Mouse (Mus musculus) cerebellum, adult 2 months (tissue): ENCODE data around the gene Zfp629. TPM values are rescaled to one million over a fixed set of nuclear protein-coding genes. Genes with fewer than 3 reads are reported as not detected.

ENCODE experiments used
- DNase-seq, 2 experiments: peaks; one replicate each; pipeline ENCODE4 v3.0.0; 2021
- H3K27ac ChIP-seq: fragments of 200-500 bp; 2 replicates; pipeline ENCODE4 v1.5.1; 2012; ENCODE audit warnings: low read length, control low read depth, inconsistent platforms; ENCODE audit not compliant: insufficient read depth
- H3K27me3 ChIP-seq: fragments of 200-500 bp; 2 replicates; pipeline ENCODE4 v1.6.1; 2012; ENCODE audit warnings: inconsistent platforms, mild to moderate bottlenecking, low read length, moderate library complexity; ENCODE audit not compliant: control insufficient read depth, insufficient read depth
- H3K4me1 ChIP-seq: fragments of 200-500 bp; 2 replicates; pipeline ENCODE4 v1.6.1; 2011; ENCODE audit warnings: low read length; ENCODE audit not compliant: control insufficient read depth, insufficient read depth
- H3K4me3 ChIP-seq: fragments of 200-500 bp; replicated peaks from 2 replicates; pipeline ENCODE3; 2011; ENCODE audit warnings: mild to moderate bottlenecking, low read depth, low read length, control low read depth; ENCODE audit not compliant: insufficient read depth
- CTCF ChIP-seq: fragments of 200-500 bp; IDR thresholded peaks from 2 replicates; pipeline ENCODE4 v1.5.1; 2011; ENCODE audit warnings: low read depth, mild to moderate bottlenecking, control low read depth, low read length, moderate library complexity, borderline replicate concordance; ENCODE audit not compliant: insufficient read depth
- POLR2A ChIP-seq: fragments of 200-500 bp; IDR thresholded peaks from 2 replicates; pipeline ENCODE4 v1.6.1; 2011; ENCODE audit warnings: low read length, control low read depth, borderline replicate concordance; ENCODE audit not compliant: insufficient read depth
- WGBS: fragments of 180-500 bp; shearing (Covaris S2); methylation state at CpG from one replicate; pipeline ENCODE4 v1.1.7; 2018; 5-methylcytosine and 5-hydroxymethylcytosine counted together
- polyA plus RNA-seq: library from polyadenylated mRNA; depleted of rRNA; stranded (reverse); fragments of >200 nt; gene quantifications from 2 replicates; pipeline ENCODE4 v1.2.3, GENCODE M21; 2012; rRNA removed

Gene Zfp629
- polyA plus RNA-seq, 1 experiment, result 22.7 TPM

DNA sequence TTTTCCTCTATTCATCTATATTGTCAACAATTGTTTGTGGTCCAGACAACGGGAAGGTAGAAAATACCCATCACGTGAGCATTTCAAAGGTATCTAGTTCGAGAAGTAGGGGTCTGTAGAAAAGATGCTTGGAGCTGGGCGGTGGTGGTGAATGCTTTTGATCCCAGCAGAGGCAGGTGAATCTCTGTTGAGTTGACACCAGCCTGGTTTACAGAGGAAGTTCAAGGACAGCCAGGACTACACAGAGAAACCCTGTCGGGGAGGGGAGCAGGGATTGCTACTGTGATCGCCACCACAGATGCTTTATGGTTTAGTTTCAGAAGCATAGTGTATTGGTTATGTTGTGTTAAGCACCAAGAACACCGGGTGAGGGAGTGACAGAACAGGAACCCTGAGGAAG, 41.5 kb downstream of the Zfp629 start:
- H3K27ac ChIP-seq, result peak overlapping the region; percentile 68; the same call in 1 of the 2 replicates

DNA sequence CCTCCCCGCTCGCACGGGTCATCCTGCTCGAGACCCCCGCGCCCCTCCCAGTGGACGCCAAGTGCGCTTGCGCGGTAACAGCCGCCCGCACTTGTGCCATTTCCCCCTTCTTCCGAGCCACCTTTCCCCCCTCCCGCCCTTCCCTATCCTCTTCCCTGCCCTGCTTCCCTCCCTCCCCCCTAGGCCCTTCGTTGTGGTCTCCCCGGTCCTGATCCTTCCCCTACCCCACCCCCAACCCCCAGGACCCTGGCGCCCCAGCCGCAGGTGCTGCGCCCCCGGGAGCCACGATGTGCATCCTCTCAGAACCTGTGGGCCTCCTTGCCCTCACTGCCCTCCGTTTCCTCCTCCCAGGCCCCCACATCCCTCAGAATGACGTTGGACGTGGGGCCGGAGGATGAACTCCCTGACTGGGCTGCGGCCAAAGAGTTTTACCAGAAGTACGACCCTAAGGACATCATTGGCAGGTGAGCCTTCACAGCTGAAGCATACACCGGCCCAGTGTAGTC, 42.0 kb downstream of the Zfp629 start:
- Histone ChIP-seq H3K27ac (peak overlapping the region; percentile 68), H3K4me3 (peak overlapping the region; percentile 73), H3K4me1 (peaks cover 5% of the 10 kb centered on the region; the same call in 1 of the 2 replicates), H3K27me3 (no peaks in the 10 kb centered on the region)
- DNase-seq, result peak; percentile 52 to 54
- no peak for TF ChIP-seq POLR2A
- no peak for TF ChIP-seq CTCF
- under 1% methylated on average over 26 of the region's 28 CpGs for WGBS

More for the DNA sequence above, 41.5 kb downstream of the Zfp629 start:
- no peak for TF ChIP-seq CTCF
- TF ChIP-seq POLR2A, result no peak
- H3K27me3 ChIP-seq, result no peaks in the 10 kb centered on the region
- H3K4me1 ChIP-seq, result peaks cover 5% of the 10 kb centered on the region; the same call in 1 of the 2 replicates
- H3K4me3 ChIP-seq, result peak overlapping the region; percentile 73
- WGBS, result 10% methylated on average over 7 of the region's 7 CpGs
- peak in 1 of 2 experiments; percentile 19 for DNase-seq

DNA sequence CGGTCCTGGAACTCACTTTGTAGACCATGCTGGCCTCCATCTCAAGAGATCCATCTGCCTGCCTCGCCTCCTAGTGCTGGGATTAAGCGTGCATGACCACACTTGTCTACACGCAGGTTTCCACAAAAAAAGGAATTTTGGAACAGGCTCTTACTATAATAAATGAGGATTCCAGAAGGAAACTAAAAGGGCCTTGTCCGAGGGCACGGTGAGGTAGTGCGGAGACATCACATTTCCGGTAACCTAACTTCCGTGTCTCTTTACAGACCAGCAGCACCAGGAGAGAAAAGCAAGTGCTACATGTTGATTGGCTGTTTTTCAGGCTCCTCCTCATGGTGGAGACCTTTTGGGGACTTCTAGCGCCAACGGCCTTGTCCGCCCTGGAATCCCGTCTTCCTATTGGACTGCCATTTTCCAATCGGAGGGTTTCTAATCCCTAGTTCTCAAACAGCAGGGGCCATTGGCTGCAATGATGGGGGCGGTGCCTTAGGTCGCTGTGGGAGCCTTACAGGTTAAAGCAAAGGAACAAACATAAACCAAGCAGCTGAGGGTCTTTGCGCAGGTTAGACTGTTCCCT, 42.6 kb downstream of the Zfp629 start, which contains the start of gene Phkg2:
Gene Phkg2 (plus strand): TSS at position 446 of the 577 bp plus-strand sequence.
- peak within 1 kb of the TSS; percentile 68 for H3K27ac ChIP-seq
- H3K4me3 ChIP-seq, result peak within 1 kb of the TSS; percentile 73
- under 1% methylated on average over 17 of the region's 17 CpGs for WGBS
- peak; percentile 90 to 98 for DNase-seq
- H3K4me1 ChIP-seq, result peaks cover 5% of the 10 kb centered on the region; the same call in 1 of the 2 replicates
- H3K27me3 ChIP-seq, result no peaks in the 10 kb centered on the region
- TF ChIP-seq POLR2A (peak; percentile 74; the same call in 1 of the 2 replicates), CTCF (no peak)

DNA sequence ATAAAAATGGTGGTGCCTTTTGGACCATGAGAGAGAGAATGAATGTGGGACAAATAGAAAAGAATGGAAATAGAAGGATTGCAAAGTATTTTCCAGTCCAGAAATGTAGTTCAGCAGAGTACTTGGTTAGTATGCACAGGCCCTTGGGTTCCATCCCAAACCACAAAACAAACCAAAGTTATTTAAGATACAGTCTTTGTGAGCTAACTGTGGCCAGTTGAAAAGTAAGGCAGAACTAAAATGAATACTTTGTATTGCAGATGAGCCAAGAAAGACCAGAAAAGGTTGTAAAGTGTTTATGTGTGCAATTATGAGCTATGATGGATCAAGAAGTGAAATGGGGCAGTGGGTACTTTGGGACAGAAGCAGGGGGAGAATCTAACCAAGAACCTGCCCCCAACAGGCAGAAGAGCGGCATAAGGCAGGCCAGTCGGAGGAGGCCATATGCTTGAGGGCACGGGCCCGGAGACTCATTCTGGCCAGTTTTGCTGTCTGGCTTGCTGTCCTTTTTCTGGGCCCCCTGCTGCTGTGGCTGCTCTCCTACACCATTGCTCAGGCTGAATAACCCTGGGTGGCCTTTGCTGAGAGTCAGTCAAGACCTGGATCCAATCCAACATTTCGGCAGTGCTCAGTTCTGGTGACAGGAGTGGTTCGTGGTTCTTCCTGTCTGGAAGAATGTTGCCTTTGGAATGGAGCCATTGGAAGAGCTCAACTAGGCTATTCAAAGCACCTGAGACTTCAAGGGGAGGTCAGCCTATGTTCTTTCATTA, 51.0 kb downstream of the Zfp629 start:
- H3K4me3 ChIP-seq, result no peak overlapping the region
- TF ChIP-seq POLR2A (no peak), CTCF (peak; percentile 34; the same call in 1 of the 2 replicates)
- WGBS, result 4% methylated on average over 6 of the region's 6 CpGs
- no peaks in the 10 kb centered on the region for H3K27me3 ChIP-seq
- peaks cover 12% of the 10 kb centered on the region; the same call in 1 of the 2 replicates for H3K4me1 ChIP-seq
- peak; percentile 94 to 99 for DNase-seq
- H3K27ac ChIP-seq, result peak overlapping the region; percentile 18; the same call in 1 of the 2 replicates

DNA sequence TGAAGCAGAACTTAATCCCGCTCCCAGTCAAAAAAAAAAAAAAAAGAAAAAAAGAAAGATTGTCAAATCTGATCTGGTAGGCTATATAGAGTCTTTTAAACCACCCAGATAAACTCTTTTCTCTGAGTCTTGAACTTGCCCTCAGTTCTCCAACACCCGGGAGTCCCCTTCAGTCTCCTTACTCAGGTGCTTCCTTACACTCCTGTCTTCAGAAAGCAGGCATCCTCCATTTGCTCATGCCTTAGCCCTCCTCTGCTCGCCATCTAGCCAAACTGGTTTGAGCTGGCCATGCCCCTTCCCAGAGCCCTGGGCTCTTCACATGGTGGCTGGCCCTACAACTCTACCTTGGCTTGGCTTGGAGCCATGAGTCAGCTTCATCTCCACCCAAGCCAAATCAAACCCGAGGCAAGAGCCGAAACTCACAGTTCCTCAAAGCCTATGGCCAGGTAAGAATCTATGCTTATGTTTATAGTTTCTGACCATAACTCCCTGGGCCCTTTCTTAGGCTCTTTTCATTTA, 54.2 kb downstream of the Zfp629 start, which contains the start of gene Tmem265:
Gene Tmem265 (plus strand): TSS at position 51 of the 519 bp plus-strand sequence.
- DNase-seq, result peak; percentile 36 to 41
- Histone ChIP-seq H3K4me3 (no peak within 1 kb of the TSS), H3K4me1 (peaks cover 12% of the 10 kb centered on the region; the same call in 1 of the 2 replicates), H3K27ac (no peak within 1 kb of the TSS), H3K27me3 (no peaks in the 10 kb centered on the region)
- WGBS, result 51% methylated on average over 5 of the region's 5 CpGs
- TF ChIP-seq POLR2A, result no peak
- TF ChIP-seq CTCF, result no peak

DNA sequence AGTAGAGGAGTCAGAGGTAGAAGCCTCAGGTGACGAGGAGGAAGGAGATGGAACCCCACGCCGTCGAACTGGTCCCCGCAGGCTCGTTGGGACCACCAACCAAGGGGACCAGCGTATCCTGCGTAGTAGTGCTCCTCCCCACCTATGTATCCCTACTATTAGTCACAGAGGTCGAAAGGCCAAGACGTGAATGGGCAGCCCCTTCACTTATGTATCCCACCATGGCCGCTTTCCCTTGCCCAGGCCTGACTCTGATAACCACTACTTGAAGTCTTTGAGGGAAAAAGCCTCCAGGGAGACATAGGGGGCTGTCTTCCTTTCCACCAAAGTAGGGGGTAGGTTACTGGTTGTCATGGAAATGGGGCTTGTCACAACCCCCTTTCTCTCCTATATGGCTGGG, 55.0 kb downstream of the Zfp629 start:
- Histone ChIP-seq H3K4me1 (peaks cover 9% of the 10 kb centered on the region; the same call in 1 of the 2 replicates), H3K27me3 (no peaks in the 10 kb centered on the region), H3K27ac (no peak overlapping the region), H3K4me3 (no peak overlapping the region)
- DNase-seq, result no peak
- WGBS, result 93% methylated on average over 11 of the region's 11 CpGs
- TF ChIP-seq CTCF (no peak), POLR2A (no peak)

Other genes starting within 250 kb of the Zfp629 start
- 8.2 and 8.6 TPM in 2 replicates for gene Zfp747, start 239.7 kb downstream of the Zfp629 start, polyA plus RNA-seq
- 3.9 and 4.4 TPM in 2 replicates for gene 9130019O22Rik, start 228.6 kb downstream of the Zfp629 start, polyA plus RNA-seq
- gene E430018J23Rik, start 222.2 kb downstream of the Zfp629 start, polyA plus RNA-seq, result 4.8 and 5.9 TPM in 2 replicates
- 4.0 and 4.3 TPM in 2 replicates for gene Zfp764, start 209.0 kb downstream of the Zfp629 start, polyA plus RNA-seq
- 19.3 and 20.6 TPM in 2 replicates for gene Zfp688, start 193.7 kb downstream of the Zfp629 start, polyA plus RNA-seq
- gene Zfp689, start 166.6 kb downstream of the Zfp629 start, polyA plus RNA-seq, result 6.8 and 6.9 TPM in 2 replicates
- gene Prr14, start 156.2 kb downstream of the Zfp629 start, polyA plus RNA-seq, result 57.9 and 66.1 TPM in 2 replicates
- gene Fbrs, start 136.6 kb downstream of the Zfp629 start, polyA plus RNA-seq, result 35.5 and 37.2 TPM in 2 replicates
- 32.2 and 36.2 TPM in 2 replicates for gene Srcap, start 103.8 kb downstream of the Zfp629 start, polyA plus RNA-seq
- 18.6 and 19.5 TPM in 2 replicates for gene Gm42715, start 96.2 kb downstream of the Zfp629 start, polyA plus RNA-seq
- gene Tmem265, start 54.4 kb downstream of the Zfp629 start, polyA plus RNA-seq, result not detected in 2 replicates
- 159 and 161 TPM in 2 replicates for gene Phkg2, start 42.5 kb downstream of the Zfp629 start, polyA plus RNA-seq
- 10.1 and 12.2 TPM in 2 replicates for gene Ccdc189, start 27.2 kb downstream of the Zfp629 start, polyA plus RNA-seq
- gene Rnf40, start 27.0 kb downstream of the Zfp629 start, polyA plus RNA-seq, result 53.7 and 56.2 TPM in 2 replicates
- 33.3 and 36.1 TPM in 2 replicates for gene Bcl7c, start 93.1 kb upstream of the Zfp629 start, polyA plus RNA-seq
- 6.4 and 6.5 TPM in 2 replicates for gene Ctf1, start 96.9 kb upstream of the Zfp629 start, polyA plus RNA-seq
- gene Ctf2, start 116.4 kb upstream of the Zfp629 start, polyA plus RNA-seq, result not detected in 2 replicates
- 35.2 and 37.8 TPM in 2 replicates for gene Fbxl19, start 128.7 kb upstream of the Zfp629 start, polyA plus RNA-seq
- gene Orai3, start 154.0 kb upstream of the Zfp629 start, polyA plus RNA-seq, result 24.1 and 26.1 TPM in 2 replicates
- gene Setd1a, start 160.9 kb upstream of the Zfp629 start, polyA plus RNA-seq, result 23.1 and 25.5 TPM in 2 replicates
- 0.46 and 0.47 TPM in 2 replicates for gene Gm49388, start 169.8 kb upstream of the Zfp629 start, polyA plus RNA-seq
- 30.4 and 39.6 TPM in 2 replicates for gene Hsd3b7, start 184.8 kb upstream of the Zfp629 start, polyA plus RNA-seq
- gene Stx4a, start 208.5 kb upstream of the Zfp629 start, polyA plus RNA-seq, result 127 and 153 TPM in 2 replicates
- 452 and 453 TPM in 2 replicates for gene Stx1b, start 208.8 kb upstream of the Zfp629 start, polyA plus RNA-seq